7 mouse cellular contexts compared by ENCODE assay signal in genomic region chr12:116048766-116049165, GRCm38 (mm10). TPM values are rescaled to one million over a fixed set of nuclear protein-coding genes. Genes with fewer than 3 reads are reported as not detected.
DNase-seq lines count a peak whose midpoint lies in the region; ATAC-seq and TF ChIP-seq lines count a peak whose summit lies in the region.

No protein-coding gene starts in this region.

- no peak for DNase-seq in lung, postnatal 0 days (ENCODE audit: low spot score)
- no peak for DNase-seq in lung, postnatal 36 days
- no peak for DNase-seq in adrenal gland, adult 18-20 months (ENCODE audit: low spot score in 2 of 2)
- no peak for DNase-seq in spleen, adult 18-20 months

- TF ChIP-seq EP300 in lung, postnatal 0 days (IDR thresholded peaks at IDR 0.05) = no peak

- no peaks in the 10 kb centered on the region for H3K36me3 ChIP-seq in lung, postnatal 0 days (ENCODE audit: insufficient read depth, low read length)
- H3K36me3 ChIP-seq in limb, embryonic 12.5 days = peaks cover 26% of the 10 kb centered on the region
- no peaks in the 10 kb centered on the region; the same call in 1 of the 2 replicates for H3K36me3 ChIP-seq in stomach, embryonic 14.5 days (ENCODE audit: control insufficient read depth, insufficient read depth, low read length)

- H3K4me1 ChIP-seq in lung, postnatal 0 days (ENCODE audit: insufficient read depth, low read depth, low read length) = peaks cover 7% of the 10 kb centered on the region; the same call in 1 of the 2 replicates
- H3K4me1 ChIP-seq in embryonic fibroblast, embryonic 13.5 days (ENCODE audit: control insufficient read depth, insufficient read depth, low read length) = peaks cover 4% of the 10 kb centered on the region; the same call in 1 of the 2 replicates
- peaks cover 12% of the 10 kb centered on the region for H3K4me1 ChIP-seq in limb, embryonic 12.5 days (replicated peaks)
- peaks cover 15% of the 10 kb centered on the region; the same call in 1 of the 2 replicates for H3K4me1 ChIP-seq in stomach, embryonic 14.5 days (ENCODE audit: control insufficient read depth, insufficient read depth, low read length)

- 43% methylated on average over 7 of the region's 7 CpGs for WGBS in lung, postnatal 0 days
- 73% methylated on average over 7 of the region's 7 CpGs for WGBS in limb, embryonic 12.5 days
- WGBS in stomach, embryonic 14.5 days = 48% methylated on average over 7 of the region's 7 CpGs

- no peaks in the 10 kb centered on the region for H3K27me3 ChIP-seq in lung, postnatal 0 days (replicated peaks; ENCODE audit: insufficient read depth, low read length)
- H3K27me3 ChIP-seq in limb, embryonic 12.5 days = no peaks in the 10 kb centered on the region
- no peaks in the 10 kb centered on the region for H3K27me3 ChIP-seq in stomach, embryonic 14.5 days (ENCODE audit: control insufficient read depth, insufficient read depth, low read length)

- no peak for ATAC-seq in lung, postnatal 0 days
- ATAC-seq in limb, embryonic 12.5 days (ENCODE audit: insufficient number of reproducible peaks, insufficient read depth, low FRiP score, low TSS enrichment, low read depth) = no peak
- ATAC-seq in stomach, embryonic 14.5 days (ENCODE audit: insufficient number of reproducible peaks, insufficient read depth, low FRiP score, low read depth) = no peak

- no peak overlapping the region for H3K27ac ChIP-seq in lung, postnatal 0 days (ENCODE audit: low read length)
- no peak overlapping the region for H3K27ac ChIP-seq in embryonic fibroblast, embryonic 13.5 days (ENCODE audit: insufficient read depth, low read length)
- no peak overlapping the region for H3K27ac ChIP-seq in limb, embryonic 12.5 days
- H3K27ac ChIP-seq in stomach, embryonic 14.5 days (ENCODE audit: low read length) = no peak overlapping the region; the same call in 1 of the 2 replicates

- no peak for TF ChIP-seq POLR2A in embryonic fibroblast, embryonic 13.5 days (IDR thresholded peaks at IDR 0.05; ENCODE audit: low read depth, low read length)

- peak overlapping the region; percentile 72 for H3K4me3 ChIP-seq in lung, postnatal 0 days (ENCODE audit: low read depth, low read length)
- peak overlapping the region; percentile 64 for H3K4me3 ChIP-seq in embryonic fibroblast, embryonic 13.5 days (ENCODE audit: insufficient read depth, low read length)
- peak overlapping the region; percentile 73 for H3K4me3 ChIP-seq in limb, embryonic 12.5 days (replicated peaks)
- peak overlapping the region; percentile 82 for H3K4me3 ChIP-seq in stomach, embryonic 14.5 days (ENCODE audit: low read depth, low read length)

- peak overlapping the region; percentile 82 for H3K9ac ChIP-seq in lung, postnatal 0 days (replicated peaks; ENCODE audit: low read depth)
- H3K9ac ChIP-seq in limb, embryonic 12.5 days (replicated peaks) = peak overlapping the region; percentile 89
- peak overlapping the region; percentile 77 for H3K9ac ChIP-seq in stomach, embryonic 14.5 days (replicated peaks; ENCODE audit: low read depth, low read length)

- no peaks in the 10 kb centered on the region for H3K9me3 ChIP-seq in lung, postnatal 0 days (ENCODE audit: low read length)
- no peaks in the 10 kb centered on the region for H3K9me3 ChIP-seq in limb, embryonic 12.5 days
- no peaks in the 10 kb centered on the region for H3K9me3 ChIP-seq in stomach, embryonic 14.5 days (ENCODE audit: control insufficient read depth, low read depth, low read length)

- peak overlapping the region; percentile 65 for H3K4me2 ChIP-seq in lung, postnatal 0 days (replicated peaks; ENCODE audit: low read depth, low read length)
- peak overlapping the region; percentile 71 for H3K4me2 ChIP-seq in limb, embryonic 12.5 days
- peak overlapping the region; percentile 84 for H3K4me2 ChIP-seq in stomach, embryonic 14.5 days (replicated peaks; ENCODE audit: low read depth, low read length)

- TF ChIP-seq CTCF in lung, postnatal 0 days (IDR thresholded peaks at IDR 0.05) = no peak
- no peak for TF ChIP-seq CTCF in embryonic fibroblast, embryonic 13.5 days (IDR thresholded peaks at IDR 0.05; ENCODE audit: borderline replicate concordance, insufficient read depth, low read length)

RNA-seq across cellular contexts. Expression of gene Zfp386, which starts 1.2 kb away (rescaled TPM):
- 26.9 and 28.2 TPM in 2 replicates for polyA plus RNA-seq in lung, postnatal 0 days (2015; fragmentation: Nextera tagmentation; extraction: Ambion mirVana)
- 30.1 and 39.4 TPM in 2 replicates for polyA plus RNA-seq in embryonic fibroblast, embryonic 13.5 days (2011; ENCODE audit: insufficient read length, low read depth, missing spikeins)
- polyA plus RNA-seq in limb, embryonic 12.5 days (2016; fragmentation: Nextera tagmentation; extraction: Ambion mirVana) = 59.2 and 60.9 TPM in 2 replicates
- polyA plus RNA-seq in stomach, embryonic 14.5 days (2014; fragmentation: Nextera tagmentation; extraction: Ambion mirVana) = 51.2 and 52.6 TPM in 2 replicates
- total RNA-seq in adrenal gland, adult 18-20 months (2021) = 10 to 100 TPM; 24.6 to 24.9 TPM

RNA-seq across cellular contexts. Expression of gene Vipr2, which starts 28.8 kb away (rescaled TPM):
- 4.6 and 4.8 TPM in 2 replicates for polyA plus RNA-seq in lung, postnatal 0 days (2015; fragmentation: Nextera tagmentation; extraction: Ambion mirVana)
- 0.43 and 0.51 TPM in 2 replicates for polyA plus RNA-seq in embryonic fibroblast, embryonic 13.5 days (2011; ENCODE audit: insufficient read length, low read depth, missing spikeins)
- 1.8 and 2.2 TPM in 2 replicates for polyA plus RNA-seq in limb, embryonic 12.5 days (2016; fragmentation: Nextera tagmentation; extraction: Ambion mirVana)
- polyA plus RNA-seq in stomach, embryonic 14.5 days (2014; fragmentation: Nextera tagmentation; extraction: Ambion mirVana) = 14.6 and 17.1 TPM in 2 replicates
- under 1 TPM; 0.40 to 0.67 TPM for total RNA-seq in adrenal gland, adult 18-20 months (2021)
